Mouse (Mus musculus): ENCODE measurements at regions not wholly inside any gene's neighbourhood (a gene's known extent, or its start where the extent isn't known, plus 50 kb on each side); places are given as distances from the start of the nearest gene placed in this dataset.

GRCm38 (mm10) chr13:37689127-37689777, 88.9 kb upstream of the Rreb1 start:
- ATAC-seq (replicated peaks; ENCODE audit: insufficient number of reproducible peaks, insufficient read depth, low FRiP score, low read depth): no peak
- H3K9me3 ChIP-seq (replicated peaks): no peaks in the 10 kb centered on the region
- no peaks in the 10 kb centered on the region for H3K27me3 ChIP-seq
- no peak overlapping the region for H3K9ac ChIP-seq
- no peak overlapping the region for H3K4me2 ChIP-seq
- 90% methylated on average over 6 of the region's 6 CpGs for WGBS
- no peaks in the 10 kb centered on the region for H3K4me1 ChIP-seq (replicated peaks)
- H3K27ac ChIP-seq: no peak overlapping the region
- H3K4me3 ChIP-seq: no peak overlapping the region
- no peaks in the 10 kb centered on the region for H3K36me3 ChIP-seq

- Histone ChIP-seq H3K36me3 (no peaks in the 10 kb centered on the region), H3K27me3 (no peaks in the 10 kb centered on the region), H3K9me3 (replicated peaks) (no peaks in the 10 kb centered on the region), H3K27ac (no peak overlapping the region), H3K9ac (no peak overlapping the region), H3K4me3 (no peak overlapping the region), H3K4me1 (replicated peaks) (no peaks in the 10 kb centered on the region), H3K4me2 (no peak overlapping the region)
- ATAC-seq (replicated peaks; ENCODE audit: insufficient number of reproducible peaks, insufficient read depth, low FRiP score, low read depth): no peak
- WGBS: 78% methylated on average over 5 of the region's 5 CpGs
Observed at GRCm38 (mm10) chr13:37691855-37692445, 86.2 kb upstream of the Rreb1 start.

DNA sequence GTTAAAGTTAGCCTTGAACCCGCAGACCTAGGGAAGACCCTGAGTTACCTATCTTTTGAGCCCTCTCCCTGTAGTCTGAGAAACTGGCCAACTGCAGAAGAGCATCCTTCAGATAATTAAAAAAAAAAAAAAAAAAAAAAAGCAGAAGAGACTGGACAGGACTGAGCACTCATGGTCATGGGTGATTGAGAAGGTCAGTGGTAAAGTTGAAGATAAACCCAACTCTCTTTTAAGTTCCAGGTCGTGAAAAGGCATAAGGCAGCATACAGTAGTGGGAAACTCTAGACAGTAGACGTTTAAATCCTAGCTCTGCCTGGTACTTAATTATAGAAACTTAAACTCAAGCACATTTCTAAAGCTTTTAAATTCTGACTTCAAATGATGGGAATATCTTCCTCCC, 84.6 kb upstream of the Rreb1 start:
- H3K4me3 ChIP-seq: no peak overlapping the region
- H3K27ac ChIP-seq: no peak overlapping the region
- no peaks in the 10 kb centered on the region for H3K36me3 ChIP-seq
- no peaks in the 10 kb centered on the region for H3K4me1 ChIP-seq (replicated peaks)
- no peak overlapping the region for H3K4me2 ChIP-seq
- no peaks in the 10 kb centered on the region for H3K27me3 ChIP-seq
- 76% methylated on average over 3 of the region's 3 CpGs for WGBS
- no peak overlapping the region for H3K9ac ChIP-seq
- H3K9me3 ChIP-seq (replicated peaks): no peaks in the 10 kb centered on the region
- ATAC-seq (replicated peaks; ENCODE audit: insufficient number of reproducible peaks, insufficient read depth, low FRiP score, low read depth): no peak

DNA sequence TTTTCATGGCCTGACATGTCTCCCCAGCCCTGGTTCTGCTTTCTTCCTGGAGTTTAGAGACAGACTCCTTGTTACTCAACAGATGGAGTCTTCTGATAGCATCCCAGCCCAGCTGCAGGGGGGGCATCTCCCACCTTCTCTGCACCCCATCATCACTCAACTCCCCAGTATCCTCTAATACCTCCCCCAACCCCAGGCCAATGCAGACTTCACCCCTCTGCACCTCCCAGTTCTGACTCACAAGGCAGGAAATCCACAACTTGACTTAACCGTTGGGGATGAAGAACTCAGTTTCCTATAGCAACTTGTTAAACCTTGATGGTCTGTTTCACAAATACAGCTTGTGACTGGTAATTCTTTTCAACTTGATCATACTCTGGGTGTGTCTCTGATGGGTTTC, 73.7 kb upstream of the Rreb1 start:
- no peak for ATAC-seq (replicated peaks; ENCODE audit: insufficient number of reproducible peaks, insufficient read depth, low FRiP score, low read depth)
- Histone ChIP-seq H3K4me2 (no peak overlapping the region), H3K4me1 (replicated peaks) (no peaks in the 10 kb centered on the region), H3K4me3 (no peak overlapping the region), H3K36me3 (no peaks in the 10 kb centered on the region), H3K27me3 (no peaks in the 10 kb centered on the region), H3K27ac (no peak overlapping the region), H3K9me3 (replicated peaks) (no peaks in the 10 kb centered on the region), H3K9ac (no peak overlapping the region)
- WGBS: 44% methylated on average over 1 of the region's 1 CpGs

- H3K4me2 ChIP-seq: no peak overlapping the region
- no peaks in the 10 kb centered on the region for H3K9me3 ChIP-seq (replicated peaks)
- H3K4me3 ChIP-seq: no peak overlapping the region
- no peaks in the 10 kb centered on the region for H3K27me3 ChIP-seq
- no peak overlapping the region for H3K27ac ChIP-seq
- 43% methylated on average over 2 of the region's 2 CpGs for WGBS
- no peak for ATAC-seq (replicated peaks; ENCODE audit: insufficient number of reproducible peaks, insufficient read depth, low FRiP score, low read depth)
- peaks cover 4% of the 10 kb centered on the region; the same call in 1 of the 2 replicates for H3K4me1 ChIP-seq (replicated peaks)
- H3K36me3 ChIP-seq: no peaks in the 10 kb centered on the region
- no peak overlapping the region for H3K9ac ChIP-seq
Observed at GRCm38 (mm10) chr13:37705482-37705881, 72.7 kb upstream of the Rreb1 start.

GRCm38 (mm10) chr13:37710913-37711312, 67.3 kb upstream of the Rreb1 start:
- no peak for ATAC-seq (replicated peaks; ENCODE audit: insufficient number of reproducible peaks, insufficient read depth, low FRiP score, low read depth)
- no peak overlapping the region for H3K4me2 ChIP-seq
- no peak overlapping the region for H3K27ac ChIP-seq
- H3K9me3 ChIP-seq (replicated peaks): no peaks in the 10 kb centered on the region
- H3K4me1 ChIP-seq (replicated peaks): peaks cover 7% of the 10 kb centered on the region; the same call in 1 of the 2 replicates
- no peaks in the 10 kb centered on the region for H3K36me3 ChIP-seq
- no peaks in the 10 kb centered on the region; the same call in 1 of the 2 replicates for H3K27me3 ChIP-seq
- no peak overlapping the region for H3K9ac ChIP-seq
- 74% methylated on average over 5 of the region's 5 CpGs for WGBS
- H3K4me3 ChIP-seq: no peak overlapping the region

- H3K27me3 ChIP-seq: no peaks in the 10 kb centered on the region; the same call in 1 of the 2 replicates
- no peaks in the 10 kb centered on the region for H3K9me3 ChIP-seq (replicated peaks)
- H3K4me1 ChIP-seq (replicated peaks): peaks cover 7% of the 10 kb centered on the region; the same call in 1 of the 2 replicates
- no peak for ATAC-seq (replicated peaks; ENCODE audit: insufficient number of reproducible peaks, insufficient read depth, low FRiP score, low read depth)
- no peaks in the 10 kb centered on the region for H3K36me3 ChIP-seq
- H3K9ac ChIP-seq: no peak overlapping the region
- WGBS: 70% methylated on average over 4 of the region's 4 CpGs
- H3K4me2 ChIP-seq: no peak overlapping the region
- H3K4me3 ChIP-seq: no peak overlapping the region
- H3K27ac ChIP-seq: no peak overlapping the region
Observed at GRCm38 (mm10) chr13:37712908-37713496, 65.2 kb upstream of the Rreb1 start.

DNA sequence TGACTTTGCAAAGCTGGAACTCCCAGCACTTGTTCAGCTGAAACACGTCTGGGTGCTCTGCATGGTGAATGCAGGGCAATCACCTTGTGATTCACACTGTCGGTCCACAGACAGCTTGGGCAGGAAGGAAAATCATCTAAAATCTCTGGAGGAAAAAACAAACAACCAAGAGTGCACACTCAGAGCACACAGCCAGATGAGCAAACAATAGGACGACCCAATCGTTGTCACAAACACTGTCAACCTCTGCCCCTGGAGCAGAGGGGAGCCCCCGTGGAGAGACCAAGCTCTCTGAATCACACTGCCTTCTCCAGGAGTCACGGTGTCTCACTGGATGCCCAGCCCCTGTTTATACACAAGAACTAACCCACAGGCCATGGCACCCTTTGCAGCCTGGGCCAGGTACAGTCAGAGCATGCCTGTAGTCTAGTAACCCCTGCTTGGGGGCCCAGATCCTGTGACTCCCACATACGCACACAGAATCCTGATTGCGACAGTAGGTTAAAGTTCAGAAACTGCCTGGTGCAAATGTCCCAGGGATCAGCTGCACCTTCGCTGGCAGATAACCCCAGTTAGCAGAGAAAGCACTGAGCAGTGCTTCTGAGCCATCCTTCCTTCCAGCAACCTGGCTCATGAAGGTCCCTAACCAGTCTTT, 63.0 kb upstream of the Rreb1 start:
- Histone ChIP-seq H3K4me2 (no peak overlapping the region), H3K27ac (no peak overlapping the region), H3K4me1 (replicated peaks) (peaks cover 6% of the 10 kb centered on the region; the same call in 1 of the 2 replicates), H3K36me3 (no peaks in the 10 kb centered on the region), H3K9ac (no peak overlapping the region; the same call in 1 of the 2 replicates), H3K9me3 (replicated peaks) (no peaks in the 10 kb centered on the region), H3K4me3 (no peak overlapping the region), H3K27me3 (no peaks in the 10 kb centered on the region; the same call in 1 of the 2 replicates)
- ATAC-seq (replicated peaks; ENCODE audit: insufficient number of reproducible peaks, insufficient read depth, low FRiP score, low read depth): no peak
- WGBS: 49% methylated on average over 9 of the region's 9 CpGs

DNA sequence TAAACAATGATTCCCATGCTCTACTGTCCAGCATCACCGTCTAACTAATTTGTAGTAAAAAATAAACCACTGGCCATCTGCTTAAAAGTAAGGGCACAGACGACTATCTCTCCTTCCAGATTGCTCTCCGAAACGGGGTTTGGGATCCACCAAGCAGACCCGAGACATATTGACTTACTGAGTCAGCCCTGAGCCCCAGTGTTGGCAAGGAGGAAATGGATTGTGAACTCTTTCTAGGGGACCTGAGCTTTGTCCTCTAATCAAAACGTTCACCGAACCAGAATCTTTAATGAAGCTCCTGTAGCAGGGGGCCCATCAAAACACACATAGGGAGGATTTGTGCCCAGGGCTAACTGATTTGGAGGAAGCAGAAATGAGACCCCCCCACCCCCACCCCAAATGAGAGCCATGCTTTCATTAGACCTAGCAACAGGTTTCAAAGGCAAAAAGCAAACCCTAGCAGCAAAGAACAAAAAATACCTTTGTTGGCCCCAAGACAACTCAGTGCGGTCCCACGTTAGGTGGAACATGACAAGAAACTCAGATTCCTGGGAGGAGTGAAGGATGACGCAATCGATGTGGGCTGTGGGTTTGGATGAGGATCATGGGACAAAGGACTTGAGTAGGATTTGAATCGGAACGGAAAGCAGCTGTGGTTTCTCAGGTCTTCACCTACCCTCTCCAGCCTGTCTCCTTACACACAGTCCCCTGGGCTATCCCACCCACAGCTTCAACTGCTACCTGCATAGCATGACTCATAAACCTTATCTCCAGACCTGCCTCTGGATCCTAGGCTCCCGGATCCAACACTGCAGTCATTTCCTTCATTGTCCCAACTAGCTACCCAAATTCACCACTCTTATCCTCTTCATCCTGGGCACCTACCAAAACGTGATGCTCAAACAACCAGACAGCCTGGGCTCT, 62.2 kb upstream of the Rreb1 start:
- Histone ChIP-seq H3K4me2 (no peak overlapping the region), H3K4me3 (no peak overlapping the region), H3K9ac (no peak overlapping the region), H3K36me3 (no peaks in the 10 kb centered on the region), H3K27me3 (no peaks in the 10 kb centered on the region; the same call in 1 of the 2 replicates), H3K27ac (no peak overlapping the region), H3K4me1 (replicated peaks) (peaks cover 2% of the 10 kb centered on the region; the same call in 1 of the 2 replicates), H3K9me3 (replicated peaks) (no peaks in the 10 kb centered on the region)
- ATAC-seq (replicated peaks; ENCODE audit: insufficient number of reproducible peaks, insufficient read depth, low FRiP score, low read depth): no peak
- 74% methylated on average over 15 of the region's 15 CpGs for WGBS

DNA sequence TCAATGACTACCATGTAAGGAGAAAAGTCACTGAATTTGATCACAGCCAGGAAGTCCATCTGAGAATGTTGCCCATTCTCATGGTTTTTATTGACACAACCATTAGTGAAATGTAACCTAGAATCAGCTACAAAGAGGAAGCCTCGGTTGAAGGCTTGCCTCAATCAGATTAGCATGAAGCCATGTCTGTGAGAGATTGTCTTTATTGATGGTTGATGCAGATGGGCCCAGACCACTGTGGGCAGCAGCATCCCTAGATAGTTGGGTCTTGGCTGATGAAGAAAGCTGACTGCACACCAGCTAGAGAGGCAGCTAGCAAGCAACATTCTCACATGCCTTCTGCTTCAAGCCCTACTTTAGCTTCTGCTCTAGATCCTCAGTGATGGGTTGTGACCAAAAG, 60.4 kb upstream of the Rreb1 start:
- Histone ChIP-seq H3K36me3 (no peaks in the 10 kb centered on the region), H3K4me2 (no peak overlapping the region), H3K27me3 (no peaks in the 10 kb centered on the region; the same call in 1 of the 2 replicates), H3K9me3 (replicated peaks) (no peaks in the 10 kb centered on the region), H3K27ac (no peak overlapping the region), H3K9ac (no peak overlapping the region), H3K4me3 (no peak overlapping the region), H3K4me1 (replicated peaks) (peaks cover 2% of the 10 kb centered on the region; the same call in 1 of the 2 replicates)
- WGBS: 70% methylated on average over 1 of the region's 1 CpGs
- no peak for ATAC-seq (replicated peaks; ENCODE audit: insufficient number of reproducible peaks, insufficient read depth, low FRiP score, low read depth)

Measured in heart, embryonic 15.5 days (tissue).